Mouse (Mus musculus) midbrain, postnatal 0 days (tissue): ENCODE data around the gene Hsd3b7. TPM values are rescaled to one million over a fixed set of nuclear protein-coding genes. Genes with fewer than 3 reads are reported as not detected.
A peak's percentile ranks its signal among the peaks of the same experiment; 100 is the strongest.

Source experiments
- ATAC-seq: fragments of 200-750 bp; cut with Nextera tagmentation; 2 replicates; pipeline ENCODE4 v1.8.0; 2017; ENCODE audit warnings: moderate number of reproducible peaks, mild to moderate bottlenecking, moderate TSS enrichment, moderate library complexity; ENCODE audit not compliant: low FRiP score
- DNase-seq: peaks from one replicate; pipeline ENCODE4 v3.0.0-alpha.2; 2015; ENCODE audit warnings: low spot score
- H3K27ac ChIP-seq: fragments of 300-500 bp; sonication (generic); 2 replicates; pipeline ENCODE4 v1.5.1; 2014; ENCODE audit warnings: low read depth, mild to moderate bottlenecking, low read length, mixed read lengths
- H3K27me3 ChIP-seq: fragments of 300-500 bp; sonication (generic); 2 replicates; pipeline ENCODE4 v1.6.1; 2014; ENCODE audit warnings: low read length, control low read depth, mixed read lengths; ENCODE audit not compliant: insufficient read depth
- H3K36me3 ChIP-seq: fragments of 300-500 bp; sonication (generic); 2 replicates; pipeline ENCODE4 v1.6.1; 2014; ENCODE audit warnings: low read length, control low read depth, mixed read lengths; ENCODE audit not compliant: insufficient read depth
- H3K4me1 ChIP-seq: fragments of 300-500 bp; sonication (generic); 2 replicates; pipeline ENCODE4 v1.6.1; 2014; ENCODE audit warnings: mild to moderate bottlenecking, control low read depth, antibody characterized with exemption, low read length, mixed read lengths; ENCODE audit not compliant: insufficient read depth
- H3K4me2 ChIP-seq: fragments of 300-500 bp; sonication (generic); 2 replicates; pipeline ENCODE4 v1.6.1; 2014; ENCODE audit warnings: low read depth, mild to moderate bottlenecking, low read length, mixed read lengths; ENCODE audit not compliant: poor library complexity, severe bottlenecking
- H3K4me3 ChIP-seq: fragments of 300-500 bp; sonication (generic); 2 replicates; pipeline ENCODE4 v1.5.1; 2014; ENCODE audit warnings: low read depth, mild to moderate bottlenecking, low read length, moderate library complexity
- H3K9ac ChIP-seq: fragments of 300-500 bp; sonication (generic); replicated peaks from 2 replicates; pipeline ENCODE4 v1.6.1; 2014; ENCODE audit warnings: mild to moderate bottlenecking, low read length, moderate library complexity, mixed read lengths; ENCODE audit not compliant: poor library complexity, severe bottlenecking
- H3K9me3 ChIP-seq: fragments of 300-500 bp; sonication (generic); 2 replicates; pipeline ENCODE4 v1.6.1; 2016; ENCODE audit warnings: low read length, control low read depth
- CTCF ChIP-seq: IDR thresholded peaks from 2 replicates; pipeline ENCODE4 v1.5.1; 2016; ENCODE audit warnings: antibody characterized with exemption, mild to moderate bottlenecking
- WGBS: fragments of 180-500 bp; shearing (Covaris S2); extraction: QIAGEN DNeasy Blood & Tissue Kit; methylation state at CpG from one replicate; pipeline ENCODE4 v1.1.7; 2014; 5-methylcytosine and 5-hydroxymethylcytosine counted together
- polyA plus RNA-seq: library from polyadenylated mRNA; unstranded; fragments of >200 nt; fragmentation: Nextera tagmentation; extraction: Ambion mirVana; gene quantifications from 2 replicates; pipeline ENCODE4 v1.2.1, GENCODE M21; 2015
- total RNA-seq: library from RNA; depleted of rRNA; stranded (reverse); fragments of >200 nt; gene quantifications from 2 replicates; pipeline ENCODE4 v1.2.3, GENCODE M21; 2014

The Hsd3b7 gene
- total and polyA plus RNA-seq, 2 experiments from 2014 or later, result 8.6 to 12.8 TPM

DNA sequence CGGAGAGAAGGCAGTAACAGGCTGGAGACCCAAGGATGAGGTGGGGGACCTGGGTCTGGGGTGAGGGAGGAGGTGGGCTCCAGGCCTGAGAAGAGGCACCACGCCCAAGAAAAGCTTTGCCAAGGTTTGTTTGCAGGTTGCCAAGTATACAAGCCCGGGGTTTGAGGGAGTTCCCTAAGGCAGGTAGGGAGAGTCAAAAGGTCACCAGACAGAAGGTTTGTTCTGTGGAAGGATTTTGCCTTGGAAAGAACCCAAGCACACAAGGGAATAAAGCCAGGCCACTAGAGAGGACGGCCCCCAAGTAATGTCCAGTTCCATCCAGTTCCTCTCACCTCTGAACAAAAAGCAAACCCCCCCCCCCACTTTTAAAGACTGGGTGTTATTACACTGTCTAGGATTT lies 10.8 kb downstream of the Hsd3b7 start:
- Histone ChIP-seq H3K9ac (no peak overlapping the region), H3K36me3 (peaks cover 66% of the 10 kb centered on the region), H3K27ac (no peak overlapping the region), H3K4me1 (no peaks in the 10 kb centered on the region), H3K4me2 (no peak overlapping the region), H3K4me3 (no peak overlapping the region), H3K9me3 (no peaks in the 10 kb centered on the region), H3K27me3 (no peaks in the 10 kb centered on the region)
- no peak for ATAC-seq
- WGBS, result 93% methylated on average over 4 of the region's 4 CpGs
- no peak for DNase-seq
- TF ChIP-seq CTCF, result no peak

DNA sequence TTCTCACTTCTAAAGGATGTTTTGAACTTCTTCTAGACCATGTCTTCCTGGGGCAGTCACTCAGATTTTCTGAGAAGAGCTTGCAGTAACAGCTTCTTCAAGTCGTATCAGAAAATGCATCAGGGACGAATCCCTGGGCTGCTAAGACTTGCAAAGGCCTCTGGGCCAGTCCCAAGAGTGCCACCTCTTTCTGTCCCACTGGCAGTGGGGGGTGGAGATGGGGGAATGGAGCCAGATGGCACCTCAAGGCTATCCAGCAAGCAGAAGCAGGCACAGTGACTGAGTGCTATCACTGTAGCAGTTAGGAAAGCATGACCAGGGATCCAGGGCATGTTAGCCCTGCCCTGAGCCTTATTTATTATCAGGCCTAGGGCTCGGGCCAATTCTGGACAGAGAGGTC lies 11.9 kb downstream of the Hsd3b7 start:
- H3K4me3 ChIP-seq, result no peak overlapping the region
- WGBS, result 87% methylated on average over 3 of the region's 3 CpGs
- DNase-seq (no peak), ATAC-seq (no peak)
- no peak overlapping the region for H3K27ac ChIP-seq
- TF ChIP-seq CTCF, result no peak
- H3K36me3 ChIP-seq, result peaks cover 60% of the 10 kb centered on the region
- H3K4me1 ChIP-seq, result no peaks in the 10 kb centered on the region
- no peaks in the 10 kb centered on the region for H3K27me3 ChIP-seq
- H3K9ac ChIP-seq, result no peak overlapping the region
- no peak overlapping the region for H3K4me2 ChIP-seq
- no peaks in the 10 kb centered on the region for H3K9me3 ChIP-seq

- H3K9ac ChIP-seq, result no peak overlapping the region
- no peak for TF ChIP-seq CTCF
- no peak overlapping the region for H3K4me3 ChIP-seq
- no peak overlapping the region for H3K27ac ChIP-seq
- WGBS, result 86% methylated on average over 4 of the region's 4 CpGs
- no peak for DNase-seq
- H3K36me3 ChIP-seq, result peaks cover 56% of the 10 kb centered on the region
- H3K9me3 ChIP-seq, result no peaks in the 10 kb centered on the region
- H3K4me1 ChIP-seq, result no peaks in the 10 kb centered on the region
- no peak overlapping the region for H3K4me2 ChIP-seq
- ATAC-seq, result no peak
- H3K27me3 ChIP-seq, result no peaks in the 10 kb centered on the region
Measured at GRCm38 (mm10) chr7:127813821-127814220, 13.4 kb downstream of the Hsd3b7 start.

GRCm38 (mm10) chr7:127814241-127814921 lies 14.0 kb downstream of the Hsd3b7 start:
- Histone ChIP-seq H3K27me3 (no peaks in the 10 kb centered on the region), H3K36me3 (peaks cover 50% of the 10 kb centered on the region), H3K4me1 (no peaks in the 10 kb centered on the region), H3K9ac (no peak overlapping the region), H3K4me2 (no peak overlapping the region), H3K27ac (no peak overlapping the region), H3K4me3 (no peak overlapping the region), H3K9me3 (no peaks in the 10 kb centered on the region)
- no peak for TF ChIP-seq CTCF
- ATAC-seq (no peak), DNase-seq (peak; percentile 65)
- WGBS, result 83% methylated on average over 19 of the region's 19 CpGs

GRCm38 (mm10) chr7:127815116-127815665 lies 14.8 kb downstream of the Hsd3b7 start:
- no peaks in the 10 kb centered on the region for H3K9me3 ChIP-seq
- H3K4me1 ChIP-seq, result no peaks in the 10 kb centered on the region
- ATAC-seq (no peak), DNase-seq (no peak)
- H3K4me2 ChIP-seq, result no peak overlapping the region
- no peak overlapping the region for H3K9ac ChIP-seq
- H3K27ac ChIP-seq, result no peak overlapping the region
- no peaks in the 10 kb centered on the region for H3K27me3 ChIP-seq
- 93% methylated on average over 15 of the region's 15 CpGs for WGBS
- H3K36me3 ChIP-seq, result peaks cover 42% of the 10 kb centered on the region
- H3K4me3 ChIP-seq, result no peak overlapping the region
- TF ChIP-seq CTCF, result no peak

- 69% methylated on average over 15 of the region's 15 CpGs for WGBS
- ATAC-seq (no peak), DNase-seq (peak; percentile 14)
- H3K4me1 ChIP-seq, result no peaks in the 10 kb centered on the region
- peak; percentile 40 for TF ChIP-seq CTCF
- no peak overlapping the region for H3K9ac ChIP-seq
- H3K36me3 ChIP-seq, result peaks cover 32% of the 10 kb centered on the region
- no peak overlapping the region for H3K27ac ChIP-seq
- H3K27me3 ChIP-seq, result no peaks in the 10 kb centered on the region
- H3K4me3 ChIP-seq, result no peak overlapping the region
- H3K4me2 ChIP-seq, result no peak overlapping the region
- H3K9me3 ChIP-seq, result no peaks in the 10 kb centered on the region
Measured at GRCm38 (mm10) chr7:127815954-127816821, 15.8 kb downstream of the Hsd3b7 start.
